Mouse (Mus musculus) cerebellum, adult 8-10 months (tissue): ENCODE data around the gene Rtl5.
"Not testable (repeated sequence)": the region's sequence is repeated elsewhere in the genome, so short reads cannot be mapped to it uniquely, and the experiment has no call there.

Experiments
- DNase-seq: peaks from one replicate; pipeline ENCODE4 v3.0.0; 2022

Gene Rtl5

GRCm38 (mm10) chrX:102070591-102071471 lies at the start of gene Rtl5:
TSS of gene Rtl5 (minus strand) at chrX:102071304.
- peak; percentile 30 for DNase-seq

DNA sequence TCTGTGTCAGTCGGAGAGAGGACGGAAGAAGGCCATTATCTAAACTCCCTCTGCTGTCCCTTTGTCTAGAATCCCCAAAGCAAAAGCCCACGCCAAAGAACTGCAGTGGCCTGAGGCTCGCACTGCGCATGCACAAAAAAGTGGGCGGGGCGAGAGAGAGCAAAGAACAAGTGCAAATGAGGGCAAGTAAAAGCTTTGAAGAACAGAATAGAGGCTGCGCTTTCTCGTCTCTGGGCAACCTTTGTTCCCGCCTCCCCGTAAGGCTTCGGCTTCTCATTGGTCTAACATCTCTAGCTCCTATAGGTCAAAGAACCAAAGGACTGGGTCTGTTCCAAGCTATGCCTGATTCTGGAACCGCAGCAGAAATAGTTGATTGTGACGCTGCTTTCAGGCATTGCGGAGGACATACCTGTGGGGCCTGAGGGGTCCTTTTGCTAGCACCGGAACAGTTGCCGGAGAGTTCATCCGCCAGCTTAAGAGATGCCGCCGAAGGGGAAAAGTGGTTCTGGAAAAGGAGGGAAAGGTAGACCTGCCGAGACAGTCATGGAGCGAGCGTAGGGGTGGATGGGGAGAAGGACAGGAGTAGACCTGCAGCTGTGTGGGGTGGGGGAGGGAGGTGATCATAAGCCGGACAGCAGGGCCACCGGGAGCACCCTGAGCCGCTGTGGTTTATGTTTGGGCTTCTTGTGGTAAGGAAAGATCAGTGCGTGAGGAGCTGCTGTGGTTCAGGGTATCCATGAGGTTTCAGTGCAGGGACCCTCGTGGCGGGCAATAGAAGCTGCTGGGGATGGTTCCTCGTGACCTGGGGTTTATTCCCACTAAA lies 48.1 kb upstream of the Rtl5 start, which contains the start of gene Pin4:
Gene Pin4 (plus strand): TSS at position 406 of the 823 bp plus-strand sequence.
- DNase-seq, result peak; percentile 87

- DNase-seq, result no peak
Measured at GRCm38 (mm10) chrX:102115676-102116075, 44.6 kb upstream of the Rtl5 start.

- not testable (repeated sequence) for DNase-seq
Measured at GRCm38 (mm10) chrX:102109349-102109748, 38.2 kb upstream of the Rtl5 start.

DNA sequence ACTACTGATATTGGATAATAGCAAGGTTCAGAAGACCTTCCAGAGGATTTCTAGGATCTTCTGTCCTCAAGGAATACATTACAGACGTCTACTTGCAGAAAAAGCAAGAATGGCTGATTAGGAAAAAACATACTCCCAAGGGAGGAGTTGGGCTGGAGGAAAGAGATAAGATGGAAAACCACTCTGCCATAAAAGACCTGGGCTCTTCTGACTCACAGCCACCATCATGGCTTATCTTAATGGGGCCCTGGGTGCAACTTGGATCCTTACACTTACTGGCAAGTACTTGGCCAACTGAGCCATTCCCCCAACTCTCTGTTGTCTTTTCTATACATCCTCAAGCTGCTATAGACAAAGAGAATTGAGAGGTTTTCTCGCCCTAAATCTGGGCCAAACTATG lies 32.7 kb upstream of the Rtl5 start:
- not testable (repeated sequence) for DNase-seq

GRCm38 (mm10) chrX:102101886-102102285 lies 30.8 kb upstream of the Rtl5 start:
- no peak for DNase-seq

DNA sequence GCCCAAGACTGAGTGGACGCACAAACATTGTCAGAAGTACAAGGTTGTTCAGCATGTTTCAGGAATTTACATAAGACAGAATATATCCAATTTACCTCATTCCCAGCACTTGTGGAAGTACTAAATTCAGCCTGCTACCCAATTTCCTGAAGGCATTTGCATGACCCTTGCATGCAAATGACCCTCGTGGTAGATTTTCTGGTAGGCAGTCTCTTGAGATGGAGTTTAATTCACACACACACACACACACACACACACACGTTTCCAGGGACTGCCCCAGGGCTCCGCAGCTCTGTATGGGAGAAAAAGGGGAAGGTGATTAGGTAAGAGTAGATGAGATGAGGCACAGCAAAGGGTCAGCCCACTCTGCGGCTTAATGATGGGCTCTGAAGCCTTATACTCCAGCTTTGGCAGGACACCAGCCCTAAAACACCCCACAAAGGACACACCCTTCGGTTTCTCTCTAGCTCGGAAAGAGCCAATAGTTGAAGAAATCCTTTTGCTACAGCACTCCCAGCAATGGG lies 23.3 kb upstream of the Rtl5 start:
- DNase-seq, result no peak

- DNase-seq, result no peak
Measured at GRCm38 (mm10) chrX:102090605-102091004, 19.5 kb upstream of the Rtl5 start.

GRCm38 (mm10) chrX:102085798-102086443 lies 14.8 kb upstream of the Rtl5 start:
- DNase-seq, result no peak

- no peak for DNase-seq
Measured at GRCm38 (mm10) chrX:102082340-102082739, 11.2 kb upstream of the Rtl5 start.

DNA sequence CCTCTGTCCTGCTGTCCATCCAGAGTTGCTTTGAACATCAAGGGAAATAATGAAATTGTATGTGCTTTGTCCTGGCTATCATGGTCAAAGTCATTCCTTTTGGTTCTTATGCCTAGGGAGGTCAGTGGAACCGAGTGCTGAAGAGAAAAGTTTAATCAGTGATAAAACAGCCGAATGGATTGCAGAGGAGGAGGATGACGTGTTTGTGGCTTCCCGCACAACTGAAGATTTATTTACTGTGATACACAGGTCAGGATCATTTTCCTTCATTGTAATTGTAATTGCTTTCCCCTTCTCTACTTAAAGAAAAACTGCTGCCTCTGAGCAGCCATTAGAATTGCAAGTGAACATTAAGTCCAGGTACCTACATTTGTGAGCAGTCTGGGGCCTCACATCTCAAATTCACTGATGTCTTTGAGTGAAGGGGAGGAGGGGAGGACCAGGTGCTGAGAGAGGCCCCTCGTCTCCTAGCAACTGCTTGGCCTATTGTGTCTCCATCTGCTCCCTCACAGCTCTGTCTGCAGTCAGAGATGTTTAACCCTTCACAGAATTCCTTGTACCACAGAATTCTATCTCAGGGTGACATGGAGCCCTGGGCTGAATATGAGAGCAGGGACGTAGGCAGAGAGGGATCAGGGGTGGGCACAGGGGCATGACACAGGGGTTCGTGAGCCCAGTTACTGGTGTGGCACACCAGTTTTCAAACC lies 10.6 kb upstream of the Rtl5 start:
- DNase-seq, result peak; percentile 36

GRCm38 (mm10) chrX:102081076-102081475 lies 10.0 kb upstream of the Rtl5 start:
- DNase-seq, result no peak

GRCm38 (mm10) chrX:102076886-102077765 lies 6.0 kb upstream of the Rtl5 start:
- no peak for DNase-seq

DNA sequence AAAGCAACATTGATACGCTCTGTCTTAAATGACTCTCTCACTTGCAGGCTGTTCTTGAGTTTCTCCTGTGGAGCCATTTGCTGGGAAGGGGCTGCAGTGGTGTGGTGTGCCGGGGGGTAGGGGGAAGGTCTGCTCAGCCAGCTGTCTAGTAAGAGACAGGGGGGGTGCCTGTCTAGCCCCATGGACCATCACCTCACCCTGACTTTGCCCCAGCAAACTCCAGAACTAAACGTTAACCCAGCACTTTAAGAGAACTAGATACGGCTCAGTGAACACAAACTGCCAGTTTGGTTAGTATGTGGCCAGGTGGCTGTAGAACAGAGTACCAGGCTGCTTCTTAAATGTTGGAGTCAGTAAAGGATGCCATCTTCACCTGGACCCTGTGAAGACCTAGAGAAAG lies 4.1 kb upstream of the Rtl5 start:
- DNase-seq, result no peak

DNA sequence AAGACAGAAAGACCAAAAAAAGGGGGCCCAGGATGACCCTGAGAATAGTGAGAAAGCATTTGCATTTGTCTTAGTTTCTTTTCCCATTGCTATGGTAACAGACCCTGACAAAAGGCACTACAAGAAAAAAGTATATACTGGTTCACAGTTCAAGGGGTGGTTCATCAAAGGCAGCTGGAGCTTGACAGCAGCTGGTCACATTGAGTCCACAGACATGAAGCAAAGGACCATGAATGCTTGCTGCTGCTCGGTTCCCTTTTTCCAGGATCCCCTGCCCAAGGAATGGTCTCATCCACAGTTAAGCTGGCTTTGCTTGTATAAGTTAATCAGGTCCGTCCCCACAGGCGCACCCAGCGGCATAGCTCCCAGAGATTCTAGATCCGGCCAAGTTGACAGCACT lies 3.3 kb upstream of the Rtl5 start:
- DNase-seq, result no peak

DNA sequence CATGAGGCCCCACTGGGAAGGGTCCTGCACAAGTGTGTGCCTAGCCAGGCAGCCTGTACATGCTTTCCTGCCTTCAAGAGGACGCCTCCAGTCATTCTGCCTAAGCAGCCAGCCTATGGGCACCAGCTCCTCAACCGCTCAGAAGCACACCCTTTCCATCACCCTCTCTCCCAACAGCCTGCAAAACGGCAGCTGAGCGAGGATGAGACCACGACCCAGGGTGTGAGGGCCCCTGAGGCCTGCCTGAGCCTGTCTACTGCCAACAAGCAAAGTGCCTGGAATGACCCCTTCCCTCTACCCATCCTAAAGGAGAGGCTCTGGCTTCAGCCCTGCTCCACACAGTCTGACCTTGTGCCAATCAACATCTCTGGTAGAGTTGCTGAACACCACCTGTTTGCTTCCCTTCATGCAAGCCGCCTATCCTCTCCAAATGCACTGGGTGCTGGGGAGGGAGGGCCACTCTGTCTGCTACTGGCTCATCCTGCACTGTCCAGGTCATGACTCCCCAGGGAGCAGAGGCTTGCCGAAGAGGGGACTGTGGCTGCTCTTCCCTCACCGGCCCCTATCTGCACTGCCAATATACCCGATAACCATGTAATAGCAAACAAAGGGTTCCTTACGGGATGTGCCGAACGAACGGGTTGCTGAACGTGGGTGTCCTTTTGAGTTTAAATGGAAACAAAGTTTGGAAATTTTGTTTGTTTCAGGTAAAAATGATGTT lies 2.7 kb upstream of the Rtl5 start:
- DNase-seq, result no peak

- DNase-seq, result no peak
Measured at GRCm38 (mm10) chrX:102071517-102071916, 413 bp upstream of the Rtl5 start.

- DNase-seq, result no peak
Measured at GRCm38 (mm10) chrX:102068811-102069540, 2.1 kb downstream of the Rtl5 start.

GRCm38 (mm10) chrX:102067118-102067517 lies 4.0 kb downstream of the Rtl5 start:
- DNase-seq, result peak; percentile 26

DNA sequence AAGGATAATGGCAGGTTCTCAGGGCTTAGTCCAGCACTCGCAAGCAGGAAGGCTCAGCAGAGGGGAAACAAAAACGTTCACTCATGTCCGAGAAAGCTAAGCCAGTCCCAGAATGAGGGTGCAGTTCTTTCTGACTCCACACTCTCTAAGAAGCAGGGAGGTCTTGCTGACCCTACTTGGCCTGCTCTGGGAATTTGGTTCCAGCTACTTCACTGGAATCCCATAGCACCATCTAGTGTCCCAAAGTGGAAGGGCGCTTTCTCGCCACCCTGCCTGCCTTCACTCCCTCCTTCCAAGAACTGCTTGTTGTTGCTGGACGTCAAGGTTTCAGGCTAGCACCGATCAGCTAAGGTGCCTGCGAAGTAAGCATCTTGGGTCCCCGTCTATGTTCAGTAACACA lies 5.0 kb downstream of the Rtl5 start:
- peak; percentile 79 for DNase-seq
